Mouse (Mus musculus) myocyte (in vitro differentiated cells): Measurements from ENCODE around the gene Gm14085. TPM values are rescaled to one million over a fixed set of nuclear protein-coding genes. Genes with fewer than 3 reads are reported as not detected.

Source experiments
- H3K27me3 ChIP-seq: one replicate; pipeline ENCODE4 v1.6.1; 2011; ENCODE audit not compliant: control insufficient read depth, insufficient read depth, insufficient read length
- H3K36me3 ChIP-seq: one replicate; pipeline ENCODE4 v1.6.1; 2011; ENCODE audit not compliant: control insufficient read depth, insufficient read depth
- H3K4me2 ChIP-seq: one replicate; pipeline ENCODE4 v1.6.1; 2011; ENCODE audit warnings: low read depth, control low read depth
- H3K4me3 ChIP-seq: one replicate; pipeline ENCODE4 v1.5.1; 2011; ENCODE audit warnings: mild to moderate bottlenecking, control low read depth, moderate library complexity
- H3K79me2 ChIP-seq: one replicate; pipeline ENCODE4 v1.6.1; 2011; ENCODE audit not compliant: control insufficient read depth, insufficient read depth
- H3ac ChIP-seq: one replicate; pipeline ENCODE4 v1.6.1; 2011; ENCODE audit not compliant: control insufficient read depth, insufficient read length
- CEBPB ChIP-seq: IDR thresholded peaks from 2 replicates; pipeline ENCODE4 v1.6.1; 2011; ENCODE audit warnings: mild to moderate bottlenecking, moderate library complexity; ENCODE audit not compliant: poor library complexity, insufficient read depth, severe bottlenecking
- E2F4 ChIP-seq: IDR thresholded peaks from one replicate; pipeline ENCODE4 v1.6.1; 2011; ENCODE audit warnings: mild to moderate bottlenecking, control low read depth, moderate library complexity; ENCODE audit not compliant: insufficient read depth
- MAX ChIP-seq: IDR thresholded peaks from one replicate; pipeline ENCODE4 v1.6.1; 2011; ENCODE audit warnings: low read depth, mild to moderate bottlenecking, control low read depth
- MYOD1 ChIP-seq, 3 experiments: IDR thresholded peaks; one replicate each; pipeline ENCODE4 v1.6.1; 2011; ENCODE audit warnings: control low read depth in 2 of 3, low read depth in 2 of 3, mild to moderate bottlenecking in 2 of 3, moderate library complexity in 1 of 3; ENCODE audit not compliant: insufficient read length in 2 of 3, control insufficient read depth in 1 of 3
- MYOG ChIP-seq, 3 experiments: IDR thresholded peaks; one replicate each; pipeline ENCODE4 v1.6.1; 2011; ENCODE audit warnings: control low read depth in 2 of 3, low read depth in 2 of 3, mild to moderate bottlenecking in 2 of 3; ENCODE audit not compliant: insufficient read length in 2 of 3, control insufficient read depth in 1 of 3, insufficient read depth in 1 of 3
- POLR2A ChIP-seq: IDR thresholded peaks from one replicate; pipeline ENCODE4 v1.6.1; 2011; ENCODE audit warnings: low read depth, mild to moderate bottlenecking, control low read depth, moderate library complexity; ENCODE audit not compliant: insufficient read length
- POLR2AphosphoS2 ChIP-seq: IDR thresholded peaks from one replicate; pipeline ENCODE4 v1.6.1; 2011; ENCODE audit warnings: low read depth, control low read depth; ENCODE audit not compliant: insufficient read length
- REST ChIP-seq: IDR thresholded peaks from one replicate; pipeline ENCODE4 v1.6.1; 2011; ENCODE audit warnings: mild to moderate bottlenecking, control low read depth, moderate library complexity; ENCODE audit not compliant: insufficient read depth, insufficient read length
- SRF ChIP-seq: IDR thresholded peaks from one replicate; pipeline ENCODE4 v1.6.1; 2011; ENCODE audit warnings: low read depth; ENCODE audit not compliant: control insufficient read depth, insufficient read length
- TCF12 ChIP-seq: IDR thresholded peaks from one replicate; pipeline ENCODE4 v1.6.1; 2011; ENCODE audit warnings: mild to moderate bottlenecking, control low read depth; ENCODE audit not compliant: poor library complexity, insufficient read depth, severe bottlenecking
- TCF3 ChIP-seq: IDR thresholded peaks from one replicate; pipeline ENCODE4 v1.6.1; 2011; ENCODE audit warnings: low read depth, control low read depth; ENCODE audit not compliant: insufficient read length
- USF1 ChIP-seq: IDR thresholded peaks from one replicate; pipeline ENCODE4 v1.6.1; 2011; ENCODE audit warnings: low read depth, mild to moderate bottlenecking, control low read depth, moderate library complexity
- polyA plus RNA-seq: library from polyadenylated mRNA; unstranded; fragments of >200 nt; fragmentation: generic; extraction: Trizol; gene quantifications from one replicate; pipeline ENCODE4 v1.2.1, GENCODE M21; 2012; ENCODE audit warnings: missing spikeins

The Gm14085 gene
- polyA plus RNA-seq, 1 experiment: not detected

DNA sequence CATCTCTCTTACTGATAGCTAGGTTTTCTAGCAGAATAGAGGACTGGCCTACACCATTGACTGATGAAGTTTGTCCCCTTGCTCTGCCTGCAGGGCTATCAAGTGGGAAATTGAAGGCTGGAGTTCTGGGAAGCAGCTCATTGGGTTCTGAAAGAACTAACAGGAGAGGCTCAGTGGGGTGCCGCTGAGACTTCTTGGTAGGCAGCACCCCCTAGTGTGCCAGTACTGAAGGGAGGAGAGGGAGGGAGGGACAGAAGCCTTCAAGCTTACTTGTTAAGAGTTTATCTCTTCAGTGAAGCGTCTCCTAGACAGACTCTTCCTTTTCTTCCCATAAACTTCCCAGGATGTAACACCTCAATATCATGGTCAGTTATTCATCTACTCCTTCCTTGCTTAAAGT, 73.6 kb downstream of the Gm14085 start:
- Histone ChIP-seq H3ac (no peak overlapping the region), H3K27me3 (no peaks in the 10 kb centered on the region), H3K4me2 (no peak overlapping the region), H3K36me3 (no peaks in the 10 kb centered on the region), H3K4me3 (no peak overlapping the region), H3K79me2 (no peaks in the 10 kb centered on the region)
- TF ChIP-seq SRF (no peak), E2F4 (no peak), MYOD1 (IDR thresholded peaks at IDR 0.05; ENCODE audit: control insufficient read depth in 1 of 3, insufficient read length in 2 of 3, low read depth in 2 of 3) (no peak), TCF12 (no peak), POLR2AphosphoS2 (no peak), MAX (no peak), TCF3 (no peak), CEBPB (no peak), USF1 (no peak), POLR2A (no peak), MYOG (IDR thresholded peaks at IDR 0.05; ENCODE audit: control insufficient read depth in 1 of 3, insufficient read depth in 1 of 3, insufficient read length in 2 of 3, low read depth in 2 of 3) (no peak)

GRCm38 (mm10) chr2:122561221-122561620, 76.5 kb downstream of the Gm14085 start:
- H3ac ChIP-seq: no peak overlapping the region
- no peak overlapping the region for H3K4me2 ChIP-seq
- no peak overlapping the region for H3K4me3 ChIP-seq
- TF ChIP-seq USF1: no peak
- TF ChIP-seq CEBPB: no peak
- TF ChIP-seq POLR2A: no peak
- no peak for TF ChIP-seq TCF3
- TF ChIP-seq TCF12: no peak
- no peak for TF ChIP-seq MYOD1 (IDR thresholded peaks at IDR 0.05; ENCODE audit: control insufficient read depth in 1 of 3, insufficient read length in 2 of 3, low read depth in 2 of 3)
- TF ChIP-seq MYOG (IDR thresholded peaks at IDR 0.05; ENCODE audit: control insufficient read depth in 1 of 3, insufficient read depth in 1 of 3, insufficient read length in 2 of 3, low read depth in 2 of 3): no peak
- no peaks in the 10 kb centered on the region for H3K36me3 ChIP-seq
- H3K79me2 ChIP-seq: no peaks in the 10 kb centered on the region
- no peaks in the 10 kb centered on the region for H3K27me3 ChIP-seq

DNA sequence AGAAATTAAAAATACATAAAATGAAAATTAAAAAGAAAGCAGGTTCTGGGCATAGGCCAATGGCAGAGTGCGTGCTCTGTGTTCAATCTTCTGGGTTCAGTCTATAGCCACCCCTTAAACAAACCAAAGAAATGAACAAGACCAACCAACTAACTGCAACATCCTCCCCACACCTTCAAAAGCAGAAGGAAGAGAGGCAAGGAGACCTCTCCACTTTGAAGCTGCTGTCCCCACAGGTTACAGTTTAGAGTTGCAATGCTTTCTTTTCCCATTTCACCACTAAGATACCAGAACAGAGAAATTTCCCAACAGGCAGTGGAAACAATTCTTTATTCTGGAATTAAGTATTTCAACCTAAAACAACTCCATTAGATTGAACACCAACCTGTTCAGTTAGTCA, 77.5 kb downstream of the Gm14085 start:
- Histone ChIP-seq H3K4me3 (no peak overlapping the region), H3K36me3 (no peaks in the 10 kb centered on the region), H3K79me2 (no peaks in the 10 kb centered on the region), H3K27me3 (no peaks in the 10 kb centered on the region), H3K4me2 (no peak overlapping the region), H3ac (no peak overlapping the region)
- TF ChIP-seq SRF (no peak), MYOD1 (IDR thresholded peaks at IDR 0.05; ENCODE audit: control insufficient read depth in 1 of 3, insufficient read length in 2 of 3, low read depth in 2 of 3) (no peak), USF1 (no peak), TCF12 (no peak), MAX (no peak), CEBPB (no peak)

DNA sequence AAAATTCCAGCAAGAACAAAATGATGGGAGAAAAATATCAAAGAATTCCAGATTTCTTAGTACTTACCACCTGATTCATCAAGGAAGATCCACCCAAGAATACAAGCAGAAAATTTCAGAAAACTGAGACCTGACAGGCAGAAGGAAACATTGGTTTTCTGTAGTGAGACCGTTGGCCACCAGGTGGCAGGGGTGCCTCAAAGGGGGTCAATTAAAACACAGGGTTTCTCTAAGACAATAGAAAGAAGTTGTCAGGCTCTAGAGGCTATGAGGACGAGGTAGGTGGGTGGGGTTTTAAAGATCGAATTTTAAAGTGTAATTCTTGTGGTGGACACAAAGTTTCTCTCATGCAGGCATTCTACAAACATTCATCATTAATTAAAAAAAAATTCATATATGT, 84.7 kb downstream of the Gm14085 start:
- Histone ChIP-seq H3K27me3 (no peaks in the 10 kb centered on the region), H3K4me2 (peak overlapping the region; percentile 5), H3ac (no peak overlapping the region), H3K4me3 (no peak overlapping the region), H3K36me3 (no peaks in the 10 kb centered on the region), H3K79me2 (no peaks in the 10 kb centered on the region)
- TF ChIP-seq TCF3 (no peak), USF1 (no peak)

DNA sequence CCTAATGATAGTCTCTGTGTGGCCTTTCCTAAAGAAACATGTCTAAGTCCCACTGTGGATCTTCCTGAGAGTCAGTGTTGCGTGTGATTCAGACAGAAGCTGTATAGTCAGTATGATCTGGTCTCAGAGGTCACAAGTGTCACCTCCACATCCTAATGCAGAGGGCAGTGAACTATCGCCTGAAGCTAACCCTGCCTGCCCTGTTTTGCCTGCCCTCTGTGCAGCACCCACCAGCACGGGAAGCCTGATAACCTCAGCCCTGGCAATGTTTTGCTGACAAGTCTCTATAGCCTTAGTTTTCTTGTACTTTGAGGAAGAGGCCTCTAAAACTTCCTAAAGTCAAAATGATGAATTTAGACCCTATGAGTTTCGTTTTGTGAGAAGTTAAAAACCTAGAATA, 85.7 kb downstream of the Gm14085 start:
- H3K27me3 ChIP-seq: no peaks in the 10 kb centered on the region
- no peak overlapping the region for H3ac ChIP-seq
- TF ChIP-seq REST (no peak), POLR2A (no peak), SRF (no peak), CEBPB (no peak), TCF3 (no peak), E2F4 (no peak), MYOG (IDR thresholded peaks at IDR 0.05; ENCODE audit: control insufficient read depth in 1 of 3, insufficient read depth in 1 of 3, insufficient read length in 2 of 3, low read depth in 2 of 3) (no peak), TCF12 (no peak), MAX (no peak), USF1 (no peak)
- H3K4me3 ChIP-seq: no peak overlapping the region
- H3K36me3 ChIP-seq: no peaks in the 10 kb centered on the region
- no peaks in the 10 kb centered on the region for H3K79me2 ChIP-seq
- H3K4me2 ChIP-seq: no peak overlapping the region
